Mouse (Mus musculus) forebrain, embryonic 16.5 days (tissue): ENCODE results near the gene Prkci. TPM values are rescaled to one million over a fixed set of nuclear protein-coding genes. Genes with fewer than 3 reads are reported as not detected.

Source experiments
- ATAC-seq: fragments of 200-750 bp; cut with Nextera tagmentation; 2 replicates; pipeline ENCODE4 v1.8.0; 2017; ENCODE audit warnings: mild to moderate bottlenecking, moderate library complexity
- H3K27ac ChIP-seq: fragments of 300-500 bp; sonication (generic); 2 replicates; pipeline ENCODE4 v1.5.1; 2014; ENCODE audit warnings: low read length, control low read depth
- H3K27me3 ChIP-seq: fragments of 300-500 bp; sonication (generic); replicated peaks from 2 replicates; pipeline ENCODE4 v1.6.1; 2014; ENCODE audit warnings: low read length; ENCODE audit not compliant: control insufficient read depth, insufficient read depth
- H3K36me3 ChIP-seq: fragments of 300-500 bp; sonication (generic); 2 replicates; pipeline ENCODE4 v1.6.1; 2014; ENCODE audit not compliant: control insufficient read depth, insufficient read depth
- H3K4me1 ChIP-seq: fragments of 300-500 bp; sonication (generic); replicated peaks from 2 replicates; pipeline ENCODE4 v1.6.1; 2014; ENCODE audit warnings: low read length; ENCODE audit not compliant: control insufficient read depth, insufficient read depth
- H3K4me2 ChIP-seq: fragments of 300-500 bp; sonication (generic); 2 replicates; pipeline ENCODE4 v1.6.1; 2014; ENCODE audit warnings: mild to moderate bottlenecking, low read length, control low read depth
- H3K4me3 ChIP-seq: fragments of 300-500 bp; sonication (generic); replicated peaks from 2 replicates; pipeline ENCODE4 v1.5.1; 2014; ENCODE audit warnings: mild to moderate bottlenecking, low read length, control low read depth
- H3K9ac ChIP-seq: fragments of 300-500 bp; sonication (generic); replicated peaks from 2 replicates; pipeline ENCODE4 v1.6.1; 2014; ENCODE audit warnings: low read depth, low read length, control low read depth
- H3K9me3 ChIP-seq: fragments of 300-500 bp; sonication (generic); 2 replicates; pipeline ENCODE4 v1.6.1; 2016; ENCODE audit warnings: low read length; ENCODE audit not compliant: control insufficient read depth
- WGBS: fragments of 180-500 bp; shearing (Covaris S2); extraction: QIAGEN DNeasy Blood & Tissue Kit; methylation state at CpG from one replicate; pipeline ENCODE4 v1.1.7; 2014; 5-methylcytosine and 5-hydroxymethylcytosine counted together
- polyA plus RNA-seq: library from polyadenylated mRNA; unstranded; fragments of >200 nt; fragmentation: Nextera tagmentation; extraction: Ambion mirVana; gene quantifications from 2 replicates; pipeline ENCODE4 v1.2.1, GENCODE M21; 2015

The Prkci gene
- polyA plus RNA-seq, 1 experiment from 2014 or later: 25.5 TPM

DNA sequence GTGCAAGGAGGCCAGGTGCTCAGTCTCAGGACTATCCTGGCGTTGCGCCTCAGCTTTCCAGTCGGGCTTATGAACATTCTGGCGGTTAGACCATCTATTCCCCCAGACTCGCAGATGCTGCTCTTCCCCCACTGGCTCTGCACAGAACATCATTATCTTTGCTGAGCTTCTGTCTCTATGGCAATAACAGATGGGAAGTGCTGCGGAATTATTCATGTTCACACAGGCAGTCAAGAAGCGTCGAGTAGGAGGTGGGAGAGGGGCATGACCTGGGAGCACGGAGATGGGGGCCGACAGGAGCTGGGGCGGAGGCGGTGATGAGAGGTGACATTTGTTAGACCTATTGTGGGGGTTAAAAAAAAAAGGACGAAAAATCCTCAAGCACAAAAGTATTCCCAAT is 97.6 kb downstream of the Prkci start:
- H3K9me3 ChIP-seq: no peaks in the 10 kb centered on the region
- H3K27ac ChIP-seq: peak overlapping the region; percentile 99
- peak overlapping the region; percentile 90 for H3K4me2 ChIP-seq
- H3K9ac ChIP-seq: peak overlapping the region; percentile 95
- no peaks in the 10 kb centered on the region for H3K36me3 ChIP-seq
- whole genome bisulfite sequencing: under 1% methylated on average over 13 of the region's 13 CpGs
- peak overlapping the region; percentile 99 for H3K4me3 ChIP-seq
- peak; percentile 42 for ATAC-seq
- peaks cover 17% of the 10 kb centered on the region for H3K4me1 ChIP-seq
- H3K27me3 ChIP-seq: no peaks in the 10 kb centered on the region

DNA sequence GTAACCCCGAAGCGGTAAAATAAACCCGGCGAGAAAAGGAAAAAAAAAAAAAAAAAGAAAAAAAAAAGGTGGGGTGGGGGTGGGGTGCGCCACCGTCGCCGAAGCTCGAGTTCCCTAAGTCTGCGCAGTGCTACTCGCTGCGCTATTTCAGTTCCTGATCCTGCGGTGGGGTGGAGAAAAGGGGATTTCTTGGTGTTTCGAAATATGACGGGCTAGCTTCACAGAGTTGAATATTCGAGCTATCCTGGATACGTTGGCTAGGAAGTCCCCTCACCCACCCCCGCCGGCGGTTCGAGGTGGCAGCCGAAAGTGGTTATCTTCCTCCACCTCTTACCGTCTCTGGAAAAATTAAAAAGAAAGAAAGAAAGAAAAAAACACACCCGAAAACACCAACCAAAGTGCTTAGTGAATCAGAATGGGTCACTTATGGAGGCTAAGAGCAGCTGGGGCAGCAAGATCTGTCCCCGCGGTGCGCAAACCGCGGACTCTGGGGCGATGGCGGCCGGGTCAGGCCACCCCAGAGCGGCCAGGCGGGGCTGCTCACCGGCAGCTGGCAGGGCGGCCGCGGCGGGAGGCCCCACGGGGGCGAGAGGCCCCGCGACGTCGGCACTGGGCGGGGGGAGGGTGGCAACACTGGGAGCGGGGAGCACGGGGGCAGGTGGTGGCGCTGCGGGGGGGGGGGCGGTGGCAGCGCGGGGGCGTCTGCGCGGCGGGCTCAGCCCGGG is 98.2 kb downstream of the Prkci start:
- peak overlapping the region; percentile 90 for H3K4me2 ChIP-seq
- peaks cover 22% of the 10 kb centered on the region for H3K4me1 ChIP-seq
- H3K27ac ChIP-seq: peak overlapping the region; percentile 99
- ATAC-seq: peak; percentile 32
- H3K9me3 ChIP-seq: no peaks in the 10 kb centered on the region
- peak overlapping the region; percentile 99 for H3K4me3 ChIP-seq
- no peaks in the 10 kb centered on the region for H3K36me3 ChIP-seq
- WGBS: under 1% methylated on average over 35 of the region's 58 CpGs
- peak overlapping the region; percentile 95 for H3K9ac ChIP-seq
- no peaks in the 10 kb centered on the region for H3K27me3 ChIP-seq

DNA sequence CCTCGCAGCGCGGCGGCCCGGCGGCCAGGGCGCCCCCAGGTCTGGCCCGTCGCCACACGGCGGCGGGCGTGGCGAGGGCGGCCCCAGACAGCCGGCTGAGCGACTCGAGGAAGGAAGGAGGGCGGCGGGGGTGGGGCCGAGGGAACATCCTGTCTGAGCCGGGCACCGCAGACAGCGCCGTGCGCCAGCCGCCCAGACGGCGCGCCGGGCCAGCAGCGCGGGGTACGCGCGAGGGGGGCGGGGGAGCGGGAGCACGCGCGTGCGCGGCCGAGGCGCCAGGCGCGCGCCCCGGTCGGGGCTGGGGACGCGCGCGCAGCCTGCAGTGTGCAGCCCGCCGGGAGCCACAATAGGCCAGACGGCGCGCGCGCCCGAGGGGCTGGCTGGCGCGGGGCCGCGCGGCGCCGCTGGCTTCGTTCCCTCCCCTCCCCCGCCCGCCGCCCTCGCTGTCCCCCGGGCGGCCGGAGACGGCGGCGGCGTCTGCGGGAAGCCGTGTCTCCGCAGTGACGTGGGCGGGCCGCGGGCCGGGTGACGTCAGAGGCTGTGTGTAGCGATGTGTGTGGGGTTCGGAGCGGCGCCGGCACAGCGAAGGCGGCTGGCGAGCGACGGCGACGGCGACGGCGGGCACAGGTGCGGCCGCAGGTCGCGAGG is 99.1 kb downstream of the Prkci start, which contains the start of gene Skil:
TSS of gene Skil (plus strand) at position 528 of the 648 bp plus-strand sequence.
- Histone ChIP-seq H3K27ac (peak within 1 kb of the TSS; percentile 99), H3K4me3 (peak within 1 kb of the TSS; percentile 99), H3K36me3 (no peaks in the 10 kb centered on the region), H3K9me3 (no peaks in the 10 kb centered on the region), H3K27me3 (no peaks in the 10 kb centered on the region), H3K4me1 (peaks cover 26% of the 10 kb centered on the region), H3K9ac (peak within 1 kb of the TSS; percentile 95), H3K4me2 (peak within 1 kb of the TSS; percentile 90)
- ATAC-seq: peak; percentile 93
- under 1% methylated on average over 40 of the region's 109 CpGs for WGBS

DNA sequence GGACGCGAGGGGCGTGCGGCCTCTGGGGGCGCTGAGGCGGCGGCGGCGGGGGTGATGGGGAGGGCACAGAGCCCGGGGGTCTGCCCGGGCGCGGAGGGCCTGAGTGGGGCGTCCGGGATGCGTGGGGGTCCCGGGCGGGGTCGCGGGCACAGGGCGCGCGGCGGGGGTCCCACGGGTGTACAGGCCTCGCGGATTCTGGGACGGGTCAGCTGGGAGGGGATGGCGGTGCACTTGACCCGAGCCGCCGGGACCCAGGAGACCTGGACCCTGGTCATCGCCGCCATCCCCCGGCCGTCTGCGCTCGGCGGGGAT is 99.6 kb downstream of the Prkci start:
- Histone ChIP-seq H3K27me3 (no peaks in the 10 kb centered on the region), H3K4me2 (peak overlapping the region; percentile 79), H3K27ac (peak overlapping the region; percentile 99), H3K4me1 (peaks cover 31% of the 10 kb centered on the region), H3K4me3 (peak overlapping the region; percentile 99), H3K36me3 (no peaks in the 10 kb centered on the region), H3K9me3 (no peaks in the 10 kb centered on the region), H3K9ac (peak overlapping the region; percentile 95)
- no peak for ATAC-seq
- WGBS: 0% methylated on average over 30 of the region's 39 CpGs

DNA sequence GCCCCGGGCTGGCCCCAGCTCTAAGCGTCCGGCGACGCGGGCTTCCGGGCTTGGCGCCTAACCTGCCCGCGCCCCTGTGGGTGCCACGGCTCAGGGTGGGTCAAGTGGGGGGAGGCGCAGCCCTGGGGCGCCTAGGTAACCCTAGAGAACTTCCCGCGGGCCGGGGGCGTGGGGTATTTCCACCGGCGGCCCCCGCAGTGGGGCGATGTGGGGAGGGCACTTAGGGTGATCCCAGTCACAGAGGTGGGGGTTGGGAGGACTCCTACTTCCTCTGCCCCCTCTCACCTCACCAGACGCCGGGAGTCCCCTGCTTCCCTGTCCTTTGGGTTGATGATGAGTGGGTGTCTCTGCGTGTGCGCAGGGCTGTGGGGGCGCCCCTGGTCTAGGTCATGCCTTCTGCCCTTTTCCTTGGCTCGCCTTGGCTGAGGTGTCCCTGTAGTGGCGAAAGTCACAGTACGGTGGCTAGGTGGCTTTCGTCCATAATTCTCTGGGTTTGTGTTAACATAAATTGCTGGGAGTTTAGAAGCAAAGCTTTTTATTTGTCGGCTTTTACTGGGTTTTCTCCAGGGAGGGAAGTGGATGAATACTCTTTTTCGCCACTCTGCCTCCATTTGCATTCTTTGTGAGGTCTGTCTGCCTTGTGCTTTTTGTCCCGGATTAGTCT is 100.1 kb downstream of the Prkci start:
- WGBS: under 1% methylated on average over 33 of the region's 33 CpGs
- peak overlapping the region; percentile 79 for H3K4me2 ChIP-seq
- H3K4me1 ChIP-seq: peaks cover 32% of the 10 kb centered on the region
- H3K9ac ChIP-seq: peak overlapping the region; percentile 95
- peak overlapping the region; percentile 99 for H3K27ac ChIP-seq
- peak; percentile 3 for ATAC-seq
- H3K36me3 ChIP-seq: no peaks in the 10 kb centered on the region
- H3K27me3 ChIP-seq: no peaks in the 10 kb centered on the region
- H3K9me3 ChIP-seq: no peaks in the 10 kb centered on the region
- peak overlapping the region; percentile 99 for H3K4me3 ChIP-seq

DNA sequence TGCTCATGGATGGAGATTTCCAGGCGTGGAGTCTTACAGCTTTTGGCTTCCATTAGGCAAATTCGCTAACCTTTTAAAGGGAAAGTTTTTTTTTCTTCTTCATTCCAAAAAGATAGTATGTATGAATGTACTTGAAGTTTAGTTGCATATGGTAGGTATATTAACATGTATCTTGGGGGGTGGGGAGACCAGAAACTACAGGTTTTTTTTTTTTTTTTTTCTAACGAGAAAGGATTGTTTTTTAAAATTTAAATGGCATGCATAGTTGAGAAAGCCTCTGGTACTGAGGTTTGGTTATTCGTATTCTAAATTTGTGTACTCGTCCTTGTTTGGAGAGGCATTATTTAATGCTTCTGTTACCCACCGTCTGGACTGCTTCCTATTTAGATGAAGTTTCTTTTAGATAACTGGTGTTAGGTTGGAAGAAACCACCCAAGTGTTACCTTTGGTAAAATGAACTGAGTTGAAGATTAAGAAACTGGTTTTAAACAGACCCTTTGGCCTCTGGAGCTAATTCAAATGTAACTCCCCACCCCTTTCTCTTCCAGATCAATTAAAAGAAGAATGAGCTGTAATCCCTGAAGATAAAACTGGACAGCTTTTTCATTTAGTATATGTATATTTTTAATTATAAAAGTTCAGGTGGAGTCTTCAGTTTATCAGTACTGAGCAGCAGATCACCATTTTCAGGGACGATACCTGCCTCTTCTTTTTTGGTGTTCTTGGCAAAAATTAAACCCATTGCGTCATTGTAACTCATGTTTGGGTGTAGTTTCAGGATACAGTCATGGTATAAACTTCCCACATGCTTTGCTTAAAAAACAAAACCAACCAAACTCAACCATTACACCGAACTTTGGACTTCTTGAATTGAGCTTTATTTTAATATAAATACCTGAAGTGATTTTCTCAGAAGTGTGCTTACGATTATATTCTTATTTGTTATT is 100.9 kb downstream of the Prkci start:
- Histone ChIP-seq H3K9ac (peak overlapping the region; percentile 95), H3K9me3 (no peaks in the 10 kb centered on the region), H3K4me1 (peaks cover 34% of the 10 kb centered on the region), H3K27me3 (no peaks in the 10 kb centered on the region), H3K27ac (peak overlapping the region; percentile 99), H3K4me3 (peak overlapping the region; percentile 99), H3K36me3 (no peaks in the 10 kb centered on the region), H3K4me2 (peak overlapping the region; percentile 79)
- no peak for ATAC-seq
- WGBS: 39% methylated on average over 10 of the region's 10 CpGs

DNA sequence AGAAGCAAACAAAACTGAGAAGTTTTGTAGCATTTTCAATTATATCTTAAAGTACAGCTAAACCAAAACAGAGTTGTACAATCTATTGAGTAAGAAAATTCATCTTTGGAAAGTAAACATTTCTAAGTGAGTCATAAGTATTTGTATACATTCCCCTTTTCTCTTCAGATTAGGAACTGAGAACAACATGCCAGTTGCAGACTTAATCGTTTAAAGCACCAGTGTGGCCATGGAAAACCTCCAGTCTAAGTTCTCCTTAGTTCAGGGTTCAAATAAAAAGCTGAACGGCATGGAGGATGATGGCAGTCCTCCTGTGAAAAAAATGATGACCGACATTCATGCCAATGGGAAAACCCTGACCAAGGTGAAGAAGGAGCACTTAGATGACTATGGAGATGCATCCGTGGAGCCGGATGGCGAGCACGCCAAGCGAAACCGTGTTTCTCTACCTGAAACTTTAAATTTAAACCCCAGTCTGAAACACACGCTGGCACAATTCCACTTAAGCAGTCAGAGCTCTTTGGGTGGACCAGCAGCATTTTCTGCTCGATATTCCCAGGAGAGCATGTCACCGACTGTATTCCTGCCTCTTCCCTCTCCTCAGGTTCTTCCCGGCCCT is 101.7 kb downstream of the Prkci start:
- Histone ChIP-seq H3K9ac (no peak overlapping the region), H3K27me3 (no peaks in the 10 kb centered on the region), H3K4me3 (no peak overlapping the region), H3K4me2 (no peak overlapping the region), H3K9me3 (no peaks in the 10 kb centered on the region), H3K27ac (no peak overlapping the region), H3K36me3 (no peaks in the 10 kb centered on the region), H3K4me1 (peaks cover 37% of the 10 kb centered on the region)
- WGBS: 88% methylated on average over 13 of the region's 13 CpGs
- no peak for ATAC-seq

DNA sequence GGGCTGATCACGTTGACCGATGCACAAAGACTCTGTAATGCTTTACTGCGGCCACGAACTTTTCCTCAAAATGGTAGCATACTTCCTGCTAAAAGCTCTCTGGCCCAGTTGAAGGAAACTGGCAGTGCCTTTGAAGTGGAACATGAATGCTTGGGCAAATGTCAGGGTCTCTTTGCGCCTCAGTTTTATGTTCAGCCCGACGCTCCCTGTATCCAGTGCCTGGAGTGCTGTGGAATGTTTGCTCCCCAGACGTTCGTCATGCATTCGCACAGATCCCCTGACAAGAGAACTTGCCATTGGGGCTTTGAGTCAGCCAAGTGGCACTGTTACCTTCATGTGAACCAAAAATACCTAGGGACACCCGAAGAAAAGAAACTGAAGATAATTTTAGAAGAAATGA is 102.4 kb downstream of the Prkci start:
- no peak overlapping the region for H3K4me3 ChIP-seq
- ATAC-seq: no peak
- H3K36me3 ChIP-seq: no peaks in the 10 kb centered on the region
- peaks cover 34% of the 10 kb centered on the region for H3K4me1 ChIP-seq
- H3K27ac ChIP-seq: no peak overlapping the region
- no peaks in the 10 kb centered on the region for H3K27me3 ChIP-seq
- WGBS: 79% methylated on average over 11 of the region's 11 CpGs
- peak overlapping the region; percentile 17 for H3K4me2 ChIP-seq
- no peak overlapping the region for H3K9ac ChIP-seq
- H3K9me3 ChIP-seq: no peaks in the 10 kb centered on the region
